ENCODE assay signal across 19 mouse cellular contexts in the genomic region with DNA sequence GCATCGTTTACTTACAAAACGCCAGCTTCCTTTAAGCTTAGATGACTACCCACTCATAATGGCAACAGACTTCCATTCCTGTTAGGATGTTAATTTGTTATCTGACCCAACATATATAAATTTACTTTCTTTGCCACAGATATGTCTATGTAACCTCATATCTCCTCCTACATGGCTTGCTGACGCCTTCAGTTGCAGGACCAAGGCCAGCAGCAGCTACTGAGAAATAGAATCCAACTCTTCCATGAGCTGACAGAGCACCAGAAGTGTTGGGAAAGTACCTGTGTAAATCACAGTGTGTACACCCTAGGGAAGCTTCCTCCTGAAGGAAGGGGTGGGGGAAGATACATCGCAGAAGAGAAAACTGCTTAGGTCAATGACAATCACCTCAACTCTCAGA.
"Had no signal": no experiment of that assay in that cellular context is flagged by ENCODE, and none has a peak within 500 bp of the region (broad histone marks: within the 10 kb centered on the region; RNA-seq: fewer than 3 reads in every experiment).

No protein-coding gene starts in this region.

- H3K4me2 ChIP-seq: limb, embryonic 12.5 days; limb, embryonic 15.5 days; liver, embryonic 11.5 days; lung, embryonic 14.5 days; midbrain, embryonic 12.5 days; midbrain, embryonic 15.5 days; neural tube, embryonic 13.5 days had no signal

- ATAC-seq: liver, postnatal 0 days; lung, postnatal 0 days; midbrain, embryonic 15.5 days had no signal

- H3K9ac ChIP-seq: limb, embryonic 12.5 days; limb, embryonic 15.5 days; liver, embryonic 14.5 days; liver, postnatal 0 days; lung, embryonic 14.5 days; midbrain, embryonic 12.5 days; midbrain, embryonic 15.5 days; neural tube, embryonic 13.5 days had no signal

- H3K36me3 ChIP-seq: limb, embryonic 12.5 days; limb, embryonic 15.5 days; midbrain, embryonic 12.5 days; midbrain, embryonic 15.5 days; neural tube, embryonic 13.5 days had no signal

- H3K9me3 ChIP-seq: limb, embryonic 12.5 days; limb, embryonic 15.5 days; midbrain, embryonic 12.5 days; midbrain, embryonic 15.5 days; neural tube, embryonic 13.5 days had no signal

- DNase-seq: kidney, adult 8-10 months; kidney, postnatal 25 days; layer of hippocampus, adult 9-11 months; left cerebral cortex, postnatal 4 days; liver, postnatal 0 days; lung, embryonic 14.5 days; right cerebral cortex, postnatal 25 days; thymus, adult 18-20 months; thymus, postnatal 36 days had no signal

- H3K27ac ChIP-seq: layer of hippocampus, adult 2 months; limb, embryonic 12.5 days; limb, embryonic 15.5 days; liver, embryonic 14.5 days; macrophage; midbrain, embryonic 12.5 days; midbrain, embryonic 15.5 days; neural tube, embryonic 13.5 days had no signal

- H3K4me3 ChIP-seq: layer of hippocampus, adult 2 months; limb, embryonic 12.5 days; limb, embryonic 15.5 days; midbrain, embryonic 12.5 days; midbrain, embryonic 15.5 days; neural tube, embryonic 13.5 days had no signal

- H3K27me3 ChIP-seq: limb, embryonic 12.5 days; limb, embryonic 15.5 days; midbrain, embryonic 12.5 days; midbrain, embryonic 15.5 days; neural tube, embryonic 13.5 days had no signal

- H3K4me1 ChIP-seq: limb, embryonic 12.5 days; limb, embryonic 15.5 days; midbrain, embryonic 12.5 days; midbrain, embryonic 15.5 days; neural tube, embryonic 13.5 days had no signal
